Mouse (Mus musculus) lung, embryonic 15.5 days (tissue): ENCODE results near the gene Enpep. TPM values are rescaled to one million over a fixed set of nuclear protein-coding genes. Genes with fewer than 3 reads are reported as not detected.

ENCODE experiments used
- ATAC-seq: fragments of 200-750 bp; cut with Nextera tagmentation; 2 replicates; pipeline ENCODE4 v1.8.0; 2017; ENCODE audit warnings: moderate number of reproducible peaks, borderline replicate concordance; ENCODE audit not compliant: low FRiP score, low TSS enrichment; ENCODE audit errors: extremely low read depth
- H3K27ac ChIP-seq: fragments of 300-500 bp; sonication (generic); 2 replicates; pipeline ENCODE4 v1.5.1; 2015; ENCODE audit warnings: moderate library complexity, mild to moderate bottlenecking, inconsistent platforms
- H3K27me3 ChIP-seq: fragments of 300-500 bp; sonication (generic); 2 replicates; pipeline ENCODE4 v1.6.1; 2015; ENCODE audit warnings: inconsistent platforms
- H3K36me3 ChIP-seq: fragments of 300-500 bp; sonication (generic); 2 replicates; pipeline ENCODE4 v1.6.1; 2015; ENCODE audit warnings: inconsistent platforms
- H3K4me1 ChIP-seq: fragments of 300-500 bp; sonication (generic); 2 replicates; pipeline ENCODE4 v1.6.1; 2015; ENCODE audit warnings: inconsistent platforms
- H3K4me2 ChIP-seq: fragments of 300-500 bp; sonication (generic); 2 replicates; pipeline ENCODE4 v1.6.1; 2015; ENCODE audit warnings: inconsistent platforms, mild to moderate bottlenecking, moderate library complexity
- H3K4me3 ChIP-seq: fragments of 300-500 bp; sonication (generic); 2 replicates; pipeline ENCODE4 v1.5.1; 2015; ENCODE audit warnings: mild to moderate bottlenecking, inconsistent platforms
- H3K9ac ChIP-seq: fragments of 300-500 bp; sonication (generic); 2 replicates; pipeline ENCODE4 v1.6.1; 2015; ENCODE audit warnings: inconsistent platforms
- H3K9me3 ChIP-seq: fragments of 300-500 bp; sonication (generic); 2 replicates; pipeline ENCODE4 v1.6.1; 2016; ENCODE audit warnings: inconsistent platforms
- whole genome bisulfite sequencing: fragments of 180-500 bp; shearing (Covaris S2); methylation state at CpG from one replicate; pipeline ENCODE4 v1.1.7; 2015; 5-methylcytosine and 5-hydroxymethylcytosine counted together
- polyA plus RNA-seq: library from polyadenylated mRNA; unstranded; fragments of >200 nt; fragmentation: Nextera tagmentation; extraction: Ambion mirVana; gene quantifications from 2 replicates; pipeline ENCODE4 v1.2.1, GENCODE M21; 2015

The Enpep gene
- polyA plus RNA-seq, 1 experiment from 2014 or later: 44.8 TPM

GRCm38 (mm10) chr3:129341066-129341465, 8.5 kb upstream of the Enpep start:
- Histone ChIP-seq H3K4me2 (no peak overlapping the region), H3K4me1 (peaks cover 26% of the 10 kb centered on the region), H3K9me3 (no peaks in the 10 kb centered on the region), H3K27ac (no peak overlapping the region), H3K36me3 (no peaks in the 10 kb centered on the region), H3K27me3 (no peaks in the 10 kb centered on the region), H3K9ac (no peak overlapping the region), H3K4me3 (no peak overlapping the region)
- ATAC-seq: no peak

- Histone ChIP-seq H3K4me3 (no peak overlapping the region), H3K9me3 (no peaks in the 10 kb centered on the region), H3K27ac (peak overlapping the region; percentile 24; the same call in 1 of the 2 replicates), H3K27me3 (no peaks in the 10 kb centered on the region), H3K9ac (no peak overlapping the region), H3K4me2 (peak overlapping the region; percentile 38), H3K4me1 (peaks cover 44% of the 10 kb centered on the region), H3K36me3 (no peaks in the 10 kb centered on the region)
- peak; percentile 74; the same call in 1 of the 2 replicates for ATAC-seq
- 14% methylated on average over 14 of the region's 14 CpGs for WGBS
Observed at GRCm38 (mm10) chr3:129338296-129339091, 6.0 kb upstream of the Enpep start.

GRCm38 (mm10) chr3:129332142-129332541, 378 bp downstream of the Enpep start:
- 9% methylated on average over 7 of the region's 7 CpGs for WGBS
- peaks cover 55% of the 10 kb centered on the region for H3K4me1 ChIP-seq
- no peaks in the 10 kb centered on the region for H3K36me3 ChIP-seq
- no peaks in the 10 kb centered on the region for H3K27me3 ChIP-seq
- ATAC-seq: peak; percentile 47; the same call in 1 of the 2 replicates
- peak overlapping the region; percentile 56 for H3K27ac ChIP-seq
- 0 out of 2 replicates have a peak overlapping the region, but pooled peaks have one; percentile 11 for H3K9ac ChIP-seq
- peak overlapping the region; percentile 64 for H3K4me2 ChIP-seq
- H3K9me3 ChIP-seq: no peaks in the 10 kb centered on the region
- peak overlapping the region; percentile 42 for H3K4me3 ChIP-seq

GRCm38 (mm10) chr3:129331427-129331826, 1.1 kb downstream of the Enpep start:
- ATAC-seq: peak; percentile 19; the same call in 1 of the 2 replicates
- H3K4me3 ChIP-seq: peak overlapping the region; percentile 42
- H3K4me1 ChIP-seq: peaks cover 48% of the 10 kb centered on the region
- 63% methylated on average over 6 of the region's 6 CpGs for WGBS
- peak overlapping the region; percentile 64 for H3K4me2 ChIP-seq
- no peaks in the 10 kb centered on the region for H3K27me3 ChIP-seq
- H3K27ac ChIP-seq: 0 out of 2 replicates have a peak overlapping the region, but pooled peaks have one; percentile 56
- no peaks in the 10 kb centered on the region for H3K9me3 ChIP-seq
- H3K9ac ChIP-seq: peak overlapping the region; percentile 11; the same call in 1 of the 2 replicates
- no peaks in the 10 kb centered on the region for H3K36me3 ChIP-seq

- H3K27me3 ChIP-seq: no peaks in the 10 kb centered on the region
- 39% methylated on average over 4 of the region's 4 CpGs for WGBS
- H3K4me1 ChIP-seq: peaks cover 23% of the 10 kb centered on the region
- no peaks in the 10 kb centered on the region for H3K36me3 ChIP-seq
- H3K27ac ChIP-seq: no peak overlapping the region
- no peak overlapping the region for H3K4me2 ChIP-seq
- H3K4me3 ChIP-seq: no peak overlapping the region
- no peak for ATAC-seq
- H3K9me3 ChIP-seq: no peaks in the 10 kb centered on the region
- no peak overlapping the region for H3K9ac ChIP-seq
Observed at GRCm38 (mm10) chr3:129328056-129328455, 4.5 kb downstream of the Enpep start.

- Histone ChIP-seq H3K36me3 (0 out of 2 replicates have a peak, but pooled peaks cover 3% of the 10 kb centered on the region), H3K9me3 (no peaks in the 10 kb centered on the region), H3K27ac (peak overlapping the region; percentile 14; the same call in 1 of the 2 replicates), H3K4me3 (no peak overlapping the region), H3K27me3 (no peaks in the 10 kb centered on the region), H3K4me1 (peaks cover 5% of the 10 kb centered on the region; the same call in 1 of the 2 replicates), H3K4me2 (no peak overlapping the region), H3K9ac (no peak overlapping the region)
- WGBS: 16% methylated on average over 6 of the region's 6 CpGs
- peak; percentile 57; the same call in 1 of the 2 replicates for ATAC-seq
Observed at GRCm38 (mm10) chr3:129321585-129321984, 10.9 kb downstream of the Enpep start.

GRCm38 (mm10) chr3:129317032-129317729, 15.3 kb downstream of the Enpep start:
- WGBS: 79% methylated on average over 17 of the region's 17 CpGs
- Histone ChIP-seq H3K36me3 (0 out of 2 replicates have a peak, but pooled peaks cover 3% of the 10 kb centered on the region), H3K4me3 (no peak overlapping the region), H3K4me1 (peaks cover 5% of the 10 kb centered on the region; the same call in 1 of the 2 replicates), H3K27ac (no peak overlapping the region), H3K9ac (no peak overlapping the region), H3K27me3 (no peaks in the 10 kb centered on the region), H3K9me3 (no peaks in the 10 kb centered on the region), H3K4me2 (no peak overlapping the region)
- no peak for ATAC-seq

GRCm38 (mm10) chr3:129313671-129314415, 18.7 kb downstream of the Enpep start:
- Histone ChIP-seq H3K36me3 (0 out of 2 replicates have a peak, but pooled peaks cover 4% of the 10 kb centered on the region), H3K9ac (no peak overlapping the region), H3K9me3 (no peaks in the 10 kb centered on the region), H3K4me1 (no peaks in the 10 kb centered on the region), H3K27me3 (no peaks in the 10 kb centered on the region), H3K4me2 (no peak overlapping the region), H3K4me3 (no peak overlapping the region), H3K27ac (no peak overlapping the region)
- ATAC-seq: no peak
- 86% methylated on average over 7 of the region's 7 CpGs for WGBS

- Histone ChIP-seq H3K9me3 (no peaks in the 10 kb centered on the region), H3K4me2 (no peak overlapping the region), H3K36me3 (0 out of 2 replicates have a peak, but pooled peaks cover 3% of the 10 kb centered on the region), H3K4me3 (no peak overlapping the region), H3K27ac (no peak overlapping the region), H3K27me3 (no peaks in the 10 kb centered on the region), H3K4me1 (no peaks in the 10 kb centered on the region), H3K9ac (no peak overlapping the region)
- WGBS: 72% methylated on average over 2 of the region's 2 CpGs
- ATAC-seq: no peak
Observed at GRCm38 (mm10) chr3:129313221-129313620, 19.3 kb downstream of the Enpep start.

GRCm38 (mm10) chr3:129312511-129312910, 20.0 kb downstream of the Enpep start:
- Histone ChIP-seq H3K27ac (no peak overlapping the region), H3K4me3 (no peak overlapping the region), H3K36me3 (0 out of 2 replicates have a peak, but pooled peaks cover 3% of the 10 kb centered on the region), H3K4me2 (no peak overlapping the region), H3K9ac (no peak overlapping the region), H3K9me3 (no peaks in the 10 kb centered on the region), H3K27me3 (no peaks in the 10 kb centered on the region), H3K4me1 (no peaks in the 10 kb centered on the region)
- no peak for ATAC-seq
- WGBS: 90% methylated on average over 8 of the region's 8 CpGs

GRCm38 (mm10) chr3:129311951-129312350, 20.6 kb downstream of the Enpep start:
- no peak overlapping the region for H3K4me2 ChIP-seq
- WGBS: 73% methylated on average over 8 of the region's 8 CpGs
- no peaks in the 10 kb centered on the region for H3K27me3 ChIP-seq
- H3K9me3 ChIP-seq: no peaks in the 10 kb centered on the region
- no peak overlapping the region for H3K27ac ChIP-seq
- no peak for ATAC-seq
- 0 out of 2 replicates have a peak, but pooled peaks cover 3% of the 10 kb centered on the region for H3K36me3 ChIP-seq
- no peak overlapping the region for H3K4me3 ChIP-seq
- H3K4me1 ChIP-seq: no peaks in the 10 kb centered on the region
- no peak overlapping the region for H3K9ac ChIP-seq
